Mouse (Mus musculus): ENCODE data around the gene Agap1. TPM values are rescaled to one million over a fixed set of nuclear protein-coding genes. Genes with fewer than 3 reads are reported as not detected.

The Agap1 gene
- polyA plus RNA-seq, 1 experiment from 2014 or later: 17.9 TPM

GRCm38 (mm10) chr1:89870906-89871211 lies 416.3 kb downstream of the Agap1 start:
- no peaks in the 10 kb centered on the region for H3K27me3 ChIP-seq (replicated peaks; ENCODE audit: control insufficient read depth, insufficient read depth, low read length)
- no peak overlapping the region for H3K4me2 ChIP-seq (ENCODE audit: low read length)
- ATAC-seq (replicated peaks; ENCODE audit: low FRiP score, low TSS enrichment, low read depth) (no peak), DNase-seq (ENCODE audit: low spot score) (no peak)
- H3K27ac ChIP-seq (ENCODE audit: low read depth): no peak overlapping the region
- 68% methylated on average over 6 of the region's 6 CpGs for WGBS
- no peaks in the 10 kb centered on the region for H3K9me3 ChIP-seq (ENCODE audit: control insufficient read depth, low read length)
- H3K9ac ChIP-seq (ENCODE audit: low read length): no peak overlapping the region
- H3K36me3 ChIP-seq (ENCODE audit: control insufficient read depth, insufficient read depth, low read length): no peaks in the 10 kb centered on the region
- no peak overlapping the region for H3K4me3 ChIP-seq (ENCODE audit: low read depth, low read length)
- H3K4me1 ChIP-seq (replicated peaks; ENCODE audit: control insufficient read depth, insufficient read depth, low read length): no peaks in the 10 kb centered on the region; the same call in 1 of the 2 replicates

DNA sequence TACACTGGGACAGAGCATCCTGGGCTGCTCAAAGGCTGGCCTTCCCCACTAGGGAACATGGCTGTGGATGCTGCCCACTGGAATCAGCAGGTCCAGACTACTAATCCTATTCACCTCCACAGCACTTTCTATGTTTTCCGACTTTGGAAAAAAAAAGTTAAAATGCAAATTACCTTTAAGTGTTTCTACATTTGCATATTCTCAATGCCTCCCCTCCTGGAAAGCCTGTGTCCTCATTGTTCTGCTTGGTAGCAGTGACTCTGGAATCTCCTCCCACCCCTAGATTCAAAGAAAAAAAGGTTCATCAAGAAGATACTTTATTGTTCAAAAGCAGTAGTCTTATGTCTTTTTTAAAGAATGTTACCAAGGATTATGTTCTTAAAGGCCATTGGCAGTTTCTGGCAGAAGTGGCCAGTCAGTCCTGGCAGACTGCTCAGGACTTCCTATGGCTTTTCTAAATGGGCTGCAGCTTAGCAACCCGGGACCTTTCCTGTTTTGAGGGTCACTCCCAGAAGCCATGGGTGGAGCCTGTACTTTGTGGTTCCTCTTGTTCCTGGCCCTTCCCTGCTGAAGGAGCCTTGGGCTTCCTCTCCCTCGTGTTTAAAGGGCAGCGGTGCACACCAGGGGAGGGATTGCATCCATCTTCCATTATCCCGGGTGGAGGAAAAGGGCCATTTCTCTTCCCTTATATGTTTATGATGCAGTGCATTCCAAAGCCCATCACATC lies 421.9 kb downstream of the Agap1 start:
- Histone ChIP-seq H3K36me3 (ENCODE audit: control insufficient read depth, insufficient read depth, low read length) (no peaks in the 10 kb centered on the region), H3K27me3 (replicated peaks; ENCODE audit: control insufficient read depth, insufficient read depth, low read length) (no peaks in the 10 kb centered on the region), H3K27ac (ENCODE audit: low read depth) (no peak overlapping the region), H3K4me1 (replicated peaks; ENCODE audit: control insufficient read depth, insufficient read depth, low read length) (peaks cover 13% of the 10 kb centered on the region; the same call in 1 of the 2 replicates), H3K9me3 (ENCODE audit: control insufficient read depth, low read length) (no peaks in the 10 kb centered on the region), H3K4me2 (ENCODE audit: low read length) (no peak overlapping the region), H3K9ac (ENCODE audit: low read length) (no peak overlapping the region), H3K4me3 (ENCODE audit: low read depth, low read length) (no peak overlapping the region)
- WGBS: 22% methylated on average over 5 of the region's 5 CpGs
- DNase-seq (ENCODE audit: low spot score) (no peak), ATAC-seq (replicated peaks; ENCODE audit: low FRiP score, low TSS enrichment, low read depth) (no peak)

- Histone ChIP-seq H3K27ac (ENCODE audit: low read depth) (no peak overlapping the region), H3K4me1 (replicated peaks; ENCODE audit: control insufficient read depth, insufficient read depth, low read length) (peaks cover 13% of the 10 kb centered on the region; the same call in 1 of the 2 replicates), H3K4me3 (ENCODE audit: low read depth, low read length) (no peak overlapping the region), H3K4me2 (ENCODE audit: low read length) (no peak overlapping the region), H3K9ac (ENCODE audit: low read length) (no peak overlapping the region), H3K36me3 (ENCODE audit: control insufficient read depth, insufficient read depth, low read length) (no peaks in the 10 kb centered on the region), H3K9me3 (ENCODE audit: control insufficient read depth, low read length) (no peaks in the 10 kb centered on the region), H3K27me3 (replicated peaks; ENCODE audit: control insufficient read depth, insufficient read depth, low read length) (no peaks in the 10 kb centered on the region)
- no peak for DNase-seq (ENCODE audit: low spot score)
- 87% methylated on average over 11 of the region's 11 CpGs for WGBS
- no peak for ATAC-seq (replicated peaks; ENCODE audit: low FRiP score, low TSS enrichment, low read depth)
Measured at GRCm38 (mm10) chr1:89878496-89878895, 423.9 kb downstream of the Agap1 start.

DNA sequence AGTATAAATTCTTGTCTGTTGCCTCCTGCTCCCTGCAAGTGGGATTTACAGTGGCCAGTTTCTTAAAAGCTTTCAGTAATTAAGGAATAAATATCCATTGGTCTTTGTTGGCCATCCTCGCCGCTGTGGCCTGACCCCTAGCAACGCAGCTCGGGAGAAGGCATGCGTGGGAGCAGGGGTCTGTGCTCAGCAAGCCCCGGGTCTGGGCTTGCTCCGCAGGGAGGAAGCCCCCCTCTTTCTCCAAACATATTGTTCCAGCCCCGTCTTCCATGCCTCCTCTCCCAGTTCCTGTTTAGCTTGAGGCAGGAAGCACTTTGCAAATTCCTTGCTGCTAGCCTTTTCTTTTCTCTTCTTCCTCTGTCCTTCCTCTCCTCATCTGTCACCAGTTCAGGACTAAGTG lies 425.6 kb downstream of the Agap1 start:
- ATAC-seq (replicated peaks; ENCODE audit: low FRiP score, low TSS enrichment, low read depth) (no peak), DNase-seq (ENCODE audit: low spot score) (no peak)
- WGBS: 17% methylated on average over 8 of the region's 8 CpGs
- Histone ChIP-seq H3K27ac (ENCODE audit: low read depth) (no peak overlapping the region), H3K36me3 (ENCODE audit: control insufficient read depth, insufficient read depth, low read length) (no peaks in the 10 kb centered on the region), H3K9ac (ENCODE audit: low read length) (no peak overlapping the region), H3K27me3 (replicated peaks; ENCODE audit: control insufficient read depth, insufficient read depth, low read length) (no peaks in the 10 kb centered on the region), H3K4me3 (ENCODE audit: low read depth, low read length) (no peak overlapping the region), H3K9me3 (ENCODE audit: control insufficient read depth, low read length) (no peaks in the 10 kb centered on the region), H3K4me1 (replicated peaks; ENCODE audit: control insufficient read depth, insufficient read depth, low read length) (peaks cover 18% of the 10 kb centered on the region), H3K4me2 (ENCODE audit: low read length) (no peak overlapping the region)

DNA sequence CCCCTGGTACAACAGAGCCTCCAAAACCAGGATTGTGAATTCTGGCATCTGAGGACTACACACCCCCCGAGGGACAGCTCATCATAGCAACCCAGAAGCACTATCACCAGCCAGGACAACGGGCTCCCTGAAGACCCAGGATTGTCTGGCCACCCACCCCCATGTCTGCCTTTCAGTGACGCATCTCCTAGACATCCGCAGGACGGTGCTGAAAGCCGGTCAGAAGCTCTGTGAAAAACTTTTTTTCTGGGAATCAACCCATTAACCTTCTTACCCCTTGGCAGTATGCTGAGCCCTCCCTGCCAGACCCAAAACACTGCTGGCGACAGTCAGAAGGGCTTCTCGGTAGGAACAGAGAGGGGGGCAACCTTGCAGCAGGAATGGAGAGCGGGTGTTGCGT lies 426.2 kb downstream of the Agap1 start:
- Histone ChIP-seq H3K9ac (ENCODE audit: low read length) (no peak overlapping the region), H3K4me2 (ENCODE audit: low read length) (no peak overlapping the region), H3K27ac (ENCODE audit: low read depth) (no peak overlapping the region), H3K4me3 (ENCODE audit: low read depth, low read length) (no peak overlapping the region), H3K9me3 (ENCODE audit: control insufficient read depth, low read length) (no peaks in the 10 kb centered on the region), H3K4me1 (replicated peaks; ENCODE audit: control insufficient read depth, insufficient read depth, low read length) (peaks cover 24% of the 10 kb centered on the region), H3K27me3 (replicated peaks; ENCODE audit: control insufficient read depth, insufficient read depth, low read length) (no peaks in the 10 kb centered on the region), H3K36me3 (ENCODE audit: control insufficient read depth, insufficient read depth, low read length) (no peaks in the 10 kb centered on the region)
- ATAC-seq (replicated peaks; ENCODE audit: low FRiP score, low TSS enrichment, low read depth) (no peak), DNase-seq (ENCODE audit: low spot score) (no peak)
- WGBS: 64% methylated on average over 10 of the region's 10 CpGs

- Histone ChIP-seq H3K9me3 (ENCODE audit: control insufficient read depth, low read length) (no peaks in the 10 kb centered on the region), H3K36me3 (ENCODE audit: control insufficient read depth, insufficient read depth, low read length) (peaks cover 16% of the 10 kb centered on the region; the same call in 1 of the 2 replicates), H3K4me1 (replicated peaks; ENCODE audit: control insufficient read depth, insufficient read depth, low read length) (peaks cover 24% of the 10 kb centered on the region), H3K4me2 (ENCODE audit: low read length) (no peak overlapping the region), H3K27ac (ENCODE audit: low read depth) (no peak overlapping the region), H3K4me3 (ENCODE audit: low read depth, low read length) (no peak overlapping the region), H3K27me3 (replicated peaks; ENCODE audit: control insufficient read depth, insufficient read depth, low read length) (no peaks in the 10 kb centered on the region), H3K9ac (ENCODE audit: low read length) (no peak overlapping the region)
- DNase-seq (ENCODE audit: low spot score) (no peak), ATAC-seq (replicated peaks; ENCODE audit: low FRiP score, low TSS enrichment, low read depth) (no peak)
- 80% methylated on average over 8 of the region's 8 CpGs for WGBS
Measured at GRCm38 (mm10) chr1:89884335-89884734, 429.7 kb downstream of the Agap1 start.

- WGBS: 13% methylated on average over 4 of the region's 4 CpGs
- Histone ChIP-seq H3K27me3 (replicated peaks; ENCODE audit: control insufficient read depth, insufficient read depth, low read length) (no peaks in the 10 kb centered on the region), H3K36me3 (ENCODE audit: control insufficient read depth, insufficient read depth, low read length) (peaks cover 27% of the 10 kb centered on the region; the same call in 1 of the 2 replicates), H3K4me3 (ENCODE audit: low read depth, low read length) (no peak overlapping the region), H3K4me1 (replicated peaks; ENCODE audit: control insufficient read depth, insufficient read depth, low read length) (peaks cover 14% of the 10 kb centered on the region), H3K9ac (ENCODE audit: low read length) (no peak overlapping the region), H3K27ac (ENCODE audit: low read depth) (no peak overlapping the region; the same call in 1 of the 2 replicates), H3K4me2 (ENCODE audit: low read length) (no peak overlapping the region), H3K9me3 (ENCODE audit: control insufficient read depth, low read length) (no peaks in the 10 kb centered on the region)
- DNase-seq (ENCODE audit: low spot score): peak; percentile 65
- peak; percentile 58; the same call in 1 of the 2 replicates for ATAC-seq (replicated peaks; ENCODE audit: low FRiP score, low TSS enrichment, low read depth)
Measured at GRCm38 (mm10) chr1:89885696-89886095, 431.1 kb downstream of the Agap1 start.

DNA sequence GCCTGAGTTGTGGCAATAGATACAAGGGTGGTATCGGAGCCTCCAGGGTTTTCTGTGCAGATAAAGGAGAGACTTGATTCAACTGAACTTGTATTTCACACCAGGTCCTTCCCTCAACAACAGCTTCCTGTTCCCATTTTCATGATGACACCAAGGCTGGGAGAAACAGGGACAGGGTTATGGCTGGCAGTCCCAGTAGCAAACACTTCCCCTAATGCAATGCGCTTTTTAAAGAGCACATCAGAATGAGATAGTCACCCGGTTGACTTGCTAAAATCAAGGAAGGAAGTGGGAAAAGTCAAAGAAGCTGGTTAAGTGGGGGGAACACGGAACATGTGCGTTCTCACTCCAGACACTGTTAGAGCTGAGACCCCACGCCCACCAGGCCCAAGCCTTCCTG lies 436.8 kb downstream of the Agap1 start:
- no peaks in the 10 kb centered on the region for H3K9me3 ChIP-seq (ENCODE audit: control insufficient read depth, low read length)
- no peaks in the 10 kb centered on the region; the same call in 1 of the 2 replicates for H3K4me1 ChIP-seq (replicated peaks; ENCODE audit: control insufficient read depth, insufficient read depth, low read length)
- WGBS: 85% methylated on average over 6 of the region's 6 CpGs
- no peak overlapping the region for H3K4me3 ChIP-seq (ENCODE audit: low read depth, low read length)
- H3K36me3 ChIP-seq (ENCODE audit: control insufficient read depth, insufficient read depth, low read length): peaks cover 35% of the 10 kb centered on the region; the same call in 1 of the 2 replicates
- H3K4me2 ChIP-seq (ENCODE audit: low read length): no peak overlapping the region
- H3K9ac ChIP-seq (ENCODE audit: low read length): no peak overlapping the region
- H3K27ac ChIP-seq (ENCODE audit: low read depth): no peak overlapping the region
- DNase-seq (ENCODE audit: low spot score) (no peak), ATAC-seq (replicated peaks; ENCODE audit: low FRiP score, low TSS enrichment, low read depth) (no peak)
- no peaks in the 10 kb centered on the region for H3K27me3 ChIP-seq (replicated peaks; ENCODE audit: control insufficient read depth, insufficient read depth, low read length)

DNA sequence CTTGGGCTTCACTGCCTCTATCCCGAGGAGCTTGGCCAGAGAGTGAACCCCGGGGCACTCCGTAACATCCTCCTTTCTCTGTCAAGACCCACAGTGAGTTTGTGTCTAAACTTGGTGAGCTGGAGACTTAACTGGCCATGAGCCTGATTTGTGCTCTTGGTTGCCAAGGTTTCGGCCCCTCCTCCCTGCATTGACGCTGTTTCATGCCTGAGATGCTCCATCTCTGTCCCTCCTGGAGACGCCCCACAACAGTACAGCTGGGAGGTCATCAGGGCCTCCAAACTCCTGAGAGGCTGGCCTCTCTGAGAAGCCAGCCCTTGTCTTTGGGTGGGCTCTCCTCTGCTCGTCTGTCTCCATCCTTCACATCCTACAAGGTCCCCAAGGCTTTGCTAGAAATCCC lies 437.7 kb downstream of the Agap1 start:
- no peaks in the 10 kb centered on the region for H3K9me3 ChIP-seq (ENCODE audit: control insufficient read depth, low read length)
- peaks cover 36% of the 10 kb centered on the region for H3K36me3 ChIP-seq (ENCODE audit: control insufficient read depth, insufficient read depth, low read length)
- 59% methylated on average over 7 of the region's 7 CpGs for WGBS
- no peak overlapping the region for H3K4me2 ChIP-seq (ENCODE audit: low read length)
- ATAC-seq (replicated peaks; ENCODE audit: low FRiP score, low TSS enrichment, low read depth) (no peak), DNase-seq (ENCODE audit: low spot score) (no peak)
- H3K4me1 ChIP-seq (replicated peaks; ENCODE audit: control insufficient read depth, insufficient read depth, low read length): no peaks in the 10 kb centered on the region; the same call in 1 of the 2 replicates
- H3K9ac ChIP-seq (ENCODE audit: low read length): no peak overlapping the region
- H3K4me3 ChIP-seq (ENCODE audit: low read depth, low read length): no peak overlapping the region
- H3K27ac ChIP-seq (ENCODE audit: low read depth): no peak overlapping the region
- no peaks in the 10 kb centered on the region for H3K27me3 ChIP-seq (replicated peaks; ENCODE audit: control insufficient read depth, insufficient read depth, low read length)

All from intestine, embryonic 14.5 days (tissue).